Mouse (Mus musculus): ENCODE measurements around the gene H6pd.

DNA sequence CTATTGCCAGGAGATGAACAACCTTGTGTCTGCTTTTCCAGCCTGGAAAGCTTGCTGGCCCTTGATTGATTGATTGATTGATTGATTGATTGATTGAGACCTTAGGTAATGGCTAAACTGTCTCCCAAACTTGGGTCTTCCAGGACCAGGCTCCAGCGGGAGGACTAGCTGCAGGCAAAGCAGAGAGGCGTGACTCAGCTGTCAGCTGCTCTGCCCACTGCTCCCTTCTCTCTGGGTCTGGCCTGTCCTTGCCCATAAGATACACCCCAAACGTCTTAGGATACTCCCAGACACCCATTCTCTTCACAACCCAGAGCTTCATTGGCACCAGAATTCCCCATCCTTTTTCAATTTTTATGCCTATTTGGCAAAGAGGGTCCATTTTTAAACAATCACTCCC, 78.1 kb downstream of the H6pd start:
- TF ChIP-seq CTCF (IDR thresholded peaks at IDR 0.05; ENCODE audit: extremely low read depth, insufficient read depth, low read length) (no peak), POLR2A (IDR thresholded peaks at IDR 0.05; ENCODE audit: extremely low read depth, insufficient read depth, low read length) (no peak)
